Mouse (Mus musculus) neutrophil, adult 65 days (primary cell): ENCODE measurements around the gene Cylc2. TPM values are rescaled to one million over a fixed set of nuclear protein-coding genes. Genes with fewer than 3 reads are reported as not detected.

Experiments used
- total RNA-seq: library from RNA; stranded (reverse); gene quantifications from 2 replicates; pipeline ENCODE4 v1.2.4, GENCODE M21; 2023

Gene Cylc2
- total RNA-seq, result not detected in 2 replicates

GRCm38 (mm10) chr4:51216378-51216777 lies at the start of gene Cylc2:
Gene Cylc2 (plus strand): TSS chr4:51216678.

